Comparison of ENCODE assay signal across 9 mouse cellular contexts in genomic region chr4:138252231-138252630, GRCm38 (mm10). TPM values are rescaled to one million over a fixed set of nuclear protein-coding genes. Genes with fewer than 3 reads are reported as not detected.
A peak's percentile ranks its signal among the peaks of the same experiment; 100 is the strongest.
DNase-seq lines count a peak whose midpoint lies in the region; ATAC-seq and TF ChIP-seq lines count a peak whose summit lies in the region.
"Had no signal": no experiment of that assay in that cellular context is flagged by ENCODE, and none has a peak within 500 bp of the region (broad histone marks: within the 10 kb centered on the region; RNA-seq: fewer than 3 reads in every experiment).

No protein-coding gene starts in this region.

- no peak for TF ChIP-seq CTCF in heart, postnatal 0 days (IDR thresholded peaks at IDR 0.05; ENCODE audit: low read depth)

- peaks cover 39% of the 10 kb centered on the region for H3K27me3 ChIP-seq in heart, postnatal 0 days (ENCODE audit: control insufficient read depth, insufficient read depth, low read length)
- H3K27me3 ChIP-seq in embryonic facial prominence, embryonic 11.5 days (ENCODE audit: control insufficient read depth, insufficient read depth, low read length) = peaks cover 7% of the 10 kb centered on the region
- no peaks in the 10 kb centered on the region for H3K27me3 ChIP-seq in hindbrain, embryonic 15.5 days
- peaks cover 84% of the 10 kb centered on the region for H3K27me3 ChIP-seq in midbrain, embryonic 12.5 days

- no peak overlapping the region for H3K27ac ChIP-seq in heart, postnatal 0 days (ENCODE audit: low read depth)
- H3K27ac ChIP-seq in embryonic facial prominence, embryonic 11.5 days (replicated peaks; ENCODE audit: low read depth, low read length) = no peak overlapping the region
- peak overlapping the region; percentile 43; the same call in 1 of the 2 replicates for H3K27ac ChIP-seq in hindbrain, embryonic 15.5 days (replicated peaks)
- H3K27ac ChIP-seq in midbrain, embryonic 12.5 days (replicated peaks) = no peak overlapping the region; the same call in 1 of the 2 replicates

- DNase-seq in heart, postnatal 0 days (ENCODE audit: low spot score) = no peak
- DNase-seq in heart, adult 9 months (ENCODE audit: low spot score in 2 of 2) = no peak
- DNase-seq in embryonic facial prominence, embryonic 11.5 days (ENCODE audit: low spot score) = peak; percentile 41
- DNase-seq in embryo, embryonic 10.5 days (ENCODE audit: low spot score) = no peak
- no peak for DNase-seq in layer of hippocampus, postnatal 14 days (ENCODE audit: low spot score in 2 of 2)
- no peak for DNase-seq in urinary bladder, adult 18-20 months (ENCODE audit: low spot score in 2 of 2)

- no peaks in the 10 kb centered on the region for H3K9me3 ChIP-seq in heart, postnatal 0 days (replicated peaks; ENCODE audit: control insufficient read depth, low read length)
- no peaks in the 10 kb centered on the region for H3K9me3 ChIP-seq in embryonic facial prominence, embryonic 11.5 days (replicated peaks; ENCODE audit: control insufficient read depth, low read length)
- H3K9me3 ChIP-seq in hindbrain, embryonic 15.5 days = no peaks in the 10 kb centered on the region
- H3K9me3 ChIP-seq in midbrain, embryonic 12.5 days = no peaks in the 10 kb centered on the region

- ATAC-seq in heart, postnatal 0 days (ENCODE audit: insufficient read depth, low read depth) = no peak
- ATAC-seq in embryonic facial prominence, embryonic 11.5 days (replicated peaks; ENCODE audit: insufficient number of reproducible peaks, low FRiP score, low TSS enrichment, low read depth) = no peak
- no peak for ATAC-seq in hindbrain, embryonic 15.5 days (ENCODE audit: low FRiP score, low read depth)
- ATAC-seq in midbrain, embryonic 12.5 days (ENCODE audit: low FRiP score, low read depth) = no peak
- ATAC-seq: CD4-positive, CD25-positive, alpha-beta regulatory T cell, adult 4 months had no signal

- 0 out of 2 replicates have a peak, but pooled peaks cover under 1% of the 10 kb centered on the region for H3K36me3 ChIP-seq in heart, postnatal 0 days (replicated peaks; ENCODE audit: control insufficient read depth, insufficient read depth, low read length)
- H3K36me3 ChIP-seq in embryonic facial prominence, embryonic 11.5 days (replicated peaks; ENCODE audit: control insufficient read depth, insufficient read depth, low read depth, low read length) = no peaks in the 10 kb centered on the region
- 0 out of 2 replicates have a peak, but pooled peaks cover 3% of the 10 kb centered on the region for H3K36me3 ChIP-seq in hindbrain, embryonic 15.5 days
- 0 out of 2 replicates have a peak, but pooled peaks cover 7% of the 10 kb centered on the region for H3K36me3 ChIP-seq in midbrain, embryonic 12.5 days

- no peak overlapping the region for H3K9ac ChIP-seq in heart, postnatal 0 days (replicated peaks; ENCODE audit: low read depth, low read length)
- H3K9ac ChIP-seq in embryonic facial prominence, embryonic 11.5 days (replicated peaks; ENCODE audit: low read length) = peak overlapping the region; percentile 32; the same call in 1 of the 2 replicates
- H3K9ac ChIP-seq in hindbrain, embryonic 15.5 days = peak overlapping the region; percentile 57
- peak overlapping the region; percentile 34; the same call in 1 of the 2 replicates for H3K9ac ChIP-seq in midbrain, embryonic 12.5 days (replicated peaks)

- H3K4me1 ChIP-seq in heart, postnatal 0 days (ENCODE audit: control insufficient read depth, insufficient read depth) = peaks cover 17% of the 10 kb centered on the region
- peaks cover 5% of the 10 kb centered on the region for H3K4me1 ChIP-seq in embryonic facial prominence, embryonic 11.5 days (ENCODE audit: control insufficient read depth, insufficient read depth, low read length)
- H3K4me1 ChIP-seq in hindbrain, embryonic 15.5 days (replicated peaks) = peaks cover 38% of the 10 kb centered on the region
- peaks cover 32% of the 10 kb centered on the region for H3K4me1 ChIP-seq in midbrain, embryonic 12.5 days

- H3K4me2 ChIP-seq in heart, postnatal 0 days (ENCODE audit: low read depth, low read length) = peak overlapping the region; percentile 54
- peak overlapping the region; percentile 22 for H3K4me2 ChIP-seq in embryonic facial prominence, embryonic 11.5 days (ENCODE audit: low read depth, low read length)
- H3K4me2 ChIP-seq in hindbrain, embryonic 15.5 days = peak overlapping the region; percentile 95
- H3K4me2 ChIP-seq in midbrain, embryonic 12.5 days (replicated peaks) = peak overlapping the region; percentile 96

- 32% methylated on average over 5 of the region's 5 CpGs for WGBS in heart, postnatal 0 days
- WGBS in embryonic facial prominence, embryonic 11.5 days = 10% methylated on average over 5 of the region's 5 CpGs
- WGBS in hindbrain, embryonic 15.5 days = 17% methylated on average over 5 of the region's 5 CpGs
- WGBS in midbrain, embryonic 12.5 days = 15% methylated on average over 5 of the region's 5 CpGs

- TF ChIP-seq EP300 in heart, postnatal 0 days (IDR thresholded peaks at IDR 0.05; ENCODE audit: low read depth) = no peak

- H3K4me3 ChIP-seq in heart, postnatal 0 days (ENCODE audit: low read depth, low read length) = peak overlapping the region; percentile 31
- H3K4me3 ChIP-seq in embryonic facial prominence, embryonic 11.5 days (ENCODE audit: low read depth, low read length) = no peak overlapping the region
- H3K4me3 ChIP-seq in hindbrain, embryonic 15.5 days = peak overlapping the region; percentile 70
- H3K4me3 ChIP-seq in midbrain, embryonic 12.5 days = peak overlapping the region; percentile 24

RNA-seq across cellular contexts. Expression of gene Kif17, which starts 2.0 kb away (rescaled TPM):
- 0.08 and 0.11 TPM in 2 replicates for total RNA-seq in heart, postnatal 0 days (2014; rRNA removed; ENCODE audit: low replicate concordance)
- 0.11 and 0.14 TPM in 2 replicates for polyA plus RNA-seq in heart, postnatal 0 days (2015; fragmentation: Nextera tagmentation; extraction: Ambion mirVana)
- polyA plus RNA-seq in embryonic facial prominence, embryonic 11.5 days (2014; fragmentation: Nextera tagmentation; extraction: Ambion mirVana) = 0.31 and 0.33 TPM in 2 replicates
- 3.9 and 4.5 TPM in 2 replicates for polyA plus RNA-seq in hindbrain, embryonic 15.5 days (2015; fragmentation: Nextera tagmentation; extraction: Ambion mirVana)
- 0.63 and 1.2 TPM in 2 replicates for polyA plus RNA-seq in midbrain, embryonic 12.5 days (2016; fragmentation: Nextera tagmentation; extraction: Ambion mirVana)
- 10 to 100 TPM; 14.6 to 15.0 TPM for total RNA-seq in layer of hippocampus, postnatal 14 days (2021)

RNA-seq across cellular contexts. Expression of gene Sh2d5, which starts 2.0 kb away (rescaled TPM):
- total RNA-seq in heart, postnatal 0 days (2014; rRNA removed; ENCODE audit: low replicate concordance) = 1.4 TPM in 1 of 2 replicates, not detected in the other
- 0.07 and 0.18 TPM in 2 replicates for polyA plus RNA-seq in heart, postnatal 0 days (2015; fragmentation: Nextera tagmentation; extraction: Ambion mirVana)
- 1.1 and 1.2 TPM in 2 replicates for polyA plus RNA-seq in embryonic facial prominence, embryonic 11.5 days (2014; fragmentation: Nextera tagmentation; extraction: Ambion mirVana)
- polyA plus RNA-seq in hindbrain, embryonic 15.5 days (2015; fragmentation: Nextera tagmentation; extraction: Ambion mirVana) = 16.5 and 20.3 TPM in 2 replicates
- 3.2 and 3.3 TPM in 2 replicates for polyA plus RNA-seq in midbrain, embryonic 12.5 days (2016; fragmentation: Nextera tagmentation; extraction: Ambion mirVana)
- 10 to 100 TPM; 27.6 to 31.0 TPM for total RNA-seq in layer of hippocampus, postnatal 14 days (2021)

RNA-seq across cellular contexts. Expression of gene Hp1bp3, which starts 36.1 kb away (rescaled TPM):
- 62.4 and 97.0 TPM in 2 replicates for total RNA-seq in heart, postnatal 0 days (2014; rRNA removed; ENCODE audit: low replicate concordance)
- polyA plus RNA-seq in heart, postnatal 0 days (2015; fragmentation: Nextera tagmentation; extraction: Ambion mirVana) = 78.1 and 80.9 TPM in 2 replicates
- polyA plus RNA-seq in embryonic facial prominence, embryonic 11.5 days (2014; fragmentation: Nextera tagmentation; extraction: Ambion mirVana) = 197 and 201 TPM in 2 replicates
- 173 and 185 TPM in 2 replicates for polyA plus RNA-seq in hindbrain, embryonic 15.5 days (2015; fragmentation: Nextera tagmentation; extraction: Ambion mirVana)
- 217 and 228 TPM in 2 replicates for polyA plus RNA-seq in midbrain, embryonic 12.5 days (2016; fragmentation: Nextera tagmentation; extraction: Ambion mirVana)
- total RNA-seq in layer of hippocampus, postnatal 14 days (2021) = 100 to 1,000 TPM; 144 to 149 TPM

RNA-seq across cellular contexts. Expression of gene Ddost, which starts 52.3 kb away (rescaled TPM):
- total RNA-seq in heart, postnatal 0 days (2014; rRNA removed; ENCODE audit: low replicate concordance) = 163 and 216 TPM in 2 replicates
- 146 and 150 TPM in 2 replicates for polyA plus RNA-seq in heart, postnatal 0 days (2015; fragmentation: Nextera tagmentation; extraction: Ambion mirVana)
- polyA plus RNA-seq in embryonic facial prominence, embryonic 11.5 days (2014; fragmentation: Nextera tagmentation; extraction: Ambion mirVana) = 249 and 259 TPM in 2 replicates
- polyA plus RNA-seq in hindbrain, embryonic 15.5 days (2015; fragmentation: Nextera tagmentation; extraction: Ambion mirVana) = 210 and 220 TPM in 2 replicates
- 210 and 216 TPM in 2 replicates for polyA plus RNA-seq in midbrain, embryonic 12.5 days (2016; fragmentation: Nextera tagmentation; extraction: Ambion mirVana)
- total RNA-seq in layer of hippocampus, postnatal 14 days (2021) = 100 to 1,000 TPM in 1 of 2 experiments, 10 to 100 TPM in 1; 96.5 to 102 TPM

Comparison
In these comparisons a context has a peak if more than half of its experiments do, and no peak if none do; other contexts are left out.
1. H3K4me2 ChIP-seq: peak in every context shown above with its lines; median percentile 96 in midbrain, embryonic 12.5 days; 95 in hindbrain, embryonic 15.5 days; 54 in heart, postnatal 0 days; 22 in embryonic facial prominence, embryonic 11.5 days.